Mouse (Mus musculus) 3T3-L1 (cell line): ENCODE data around the gene Otub1.

ENCODE experiments used
- DNase-seq: peaks from one replicate; pipeline ENCODE4 v3.0.0-alpha.2; 2015; ENCODE audit warnings: low read depth, low spot score

Gene Otub1

GRCm38 (mm10) chr19:7148541-7149085 lies 57.5 kb downstream of the Otub1 start:
- DNase-seq, result no peak
